Mouse (Mus musculus) midbrain, postnatal 0 days (tissue): ENCODE measurements around the gene Sdk2. TPM values are rescaled to one million over a fixed set of nuclear protein-coding genes. Genes with fewer than 3 reads are reported as not detected.

ENCODE experiments used
- ATAC-seq: fragments of 200-750 bp; cut with Nextera tagmentation; 2 replicates; pipeline ENCODE4 v1.8.0; 2017; ENCODE audit warnings: moderate number of reproducible peaks, mild to moderate bottlenecking, moderate TSS enrichment, moderate library complexity; ENCODE audit not compliant: low FRiP score
- DNase-seq: peaks from one replicate; pipeline ENCODE4 v3.0.0-alpha.2; 2015; ENCODE audit warnings: low spot score
- H3K27ac ChIP-seq: fragments of 300-500 bp; sonication (generic); 2 replicates; pipeline ENCODE4 v1.5.1; 2014; ENCODE audit warnings: low read depth, mild to moderate bottlenecking, low read length, mixed read lengths
- H3K27me3 ChIP-seq: fragments of 300-500 bp; sonication (generic); 2 replicates; pipeline ENCODE4 v1.6.1; 2014; ENCODE audit warnings: low read length, control low read depth, mixed read lengths; ENCODE audit not compliant: insufficient read depth
- H3K36me3 ChIP-seq: fragments of 300-500 bp; sonication (generic); 2 replicates; pipeline ENCODE4 v1.6.1; 2014; ENCODE audit warnings: low read length, control low read depth, mixed read lengths; ENCODE audit not compliant: insufficient read depth
- H3K4me1 ChIP-seq: fragments of 300-500 bp; sonication (generic); 2 replicates; pipeline ENCODE4 v1.6.1; 2014; ENCODE audit warnings: mild to moderate bottlenecking, control low read depth, antibody characterized with exemption, low read length, mixed read lengths; ENCODE audit not compliant: insufficient read depth
- H3K4me2 ChIP-seq: fragments of 300-500 bp; sonication (generic); 2 replicates; pipeline ENCODE4 v1.6.1; 2014; ENCODE audit warnings: low read depth, mild to moderate bottlenecking, low read length, mixed read lengths; ENCODE audit not compliant: poor library complexity, severe bottlenecking
- H3K4me3 ChIP-seq: fragments of 300-500 bp; sonication (generic); 2 replicates; pipeline ENCODE4 v1.5.1; 2014; ENCODE audit warnings: low read depth, mild to moderate bottlenecking, low read length, moderate library complexity
- H3K9ac ChIP-seq: fragments of 300-500 bp; sonication (generic); replicated peaks from 2 replicates; pipeline ENCODE4 v1.6.1; 2014; ENCODE audit warnings: mild to moderate bottlenecking, low read length, moderate library complexity, mixed read lengths; ENCODE audit not compliant: poor library complexity, severe bottlenecking
- H3K9me3 ChIP-seq: fragments of 300-500 bp; sonication (generic); 2 replicates; pipeline ENCODE4 v1.6.1; 2016; ENCODE audit warnings: low read length, control low read depth
- CTCF ChIP-seq: IDR thresholded peaks from 2 replicates; pipeline ENCODE4 v1.5.1; 2016; ENCODE audit warnings: antibody characterized with exemption, mild to moderate bottlenecking
- WGBS: fragments of 180-500 bp; shearing (Covaris S2); extraction: QIAGEN DNeasy Blood & Tissue Kit; methylation state at CpG from one replicate; pipeline ENCODE4 v1.1.7; 2014; 5-methylcytosine and 5-hydroxymethylcytosine counted together
- polyA plus RNA-seq: library from polyadenylated mRNA; unstranded; fragments of >200 nt; fragmentation: Nextera tagmentation; extraction: Ambion mirVana; gene quantifications from 2 replicates; pipeline ENCODE4 v1.2.1, GENCODE M21; 2015
- total RNA-seq: library from RNA; depleted of rRNA; stranded (reverse); fragments of >200 nt; gene quantifications from 2 replicates; pipeline ENCODE4 v1.2.3, GENCODE M21; 2014

Gene Sdk2
- total and polyA plus RNA-seq, 2 experiments from 2014 or later, result 2.5 to 26.1 TPM

- no peak overlapping the region for H3K4me2 ChIP-seq
- no peaks in the 10 kb centered on the region for H3K4me1 ChIP-seq
- DNase-seq (no peak), ATAC-seq (no peak)
- no peak for TF ChIP-seq CTCF
- 47% methylated on average over 9 of the region's 9 CpGs for WGBS
- H3K36me3 ChIP-seq, result no peaks in the 10 kb centered on the region
- no peak overlapping the region for H3K4me3 ChIP-seq
- no peaks in the 10 kb centered on the region for H3K27me3 ChIP-seq
- H3K9me3 ChIP-seq, result no peaks in the 10 kb centered on the region
- no peak overlapping the region for H3K9ac ChIP-seq
- no peak overlapping the region for H3K27ac ChIP-seq
Measured at GRCm38 (mm10) chr11:113754845-113755244, 312.0 kb downstream of the Sdk2 start.

GRCm38 (mm10) chr11:113752685-113753430 lies 314.0 kb downstream of the Sdk2 start:
- DNase-seq (no peak), ATAC-seq (no peak)
- Histone ChIP-seq H3K4me3 (no peak overlapping the region), H3K9me3 (no peaks in the 10 kb centered on the region), H3K4me1 (peaks cover 12% of the 10 kb centered on the region), H3K9ac (no peak overlapping the region), H3K27ac (no peak overlapping the region), H3K4me2 (no peak overlapping the region), H3K27me3 (no peaks in the 10 kb centered on the region), H3K36me3 (no peaks in the 10 kb centered on the region)
- TF ChIP-seq CTCF, result no peak
- 94% methylated on average over 10 of the region's 10 CpGs for WGBS

GRCm38 (mm10) chr11:113752158-113752661 lies 314.6 kb downstream of the Sdk2 start:
- Histone ChIP-seq H3K4me1 (peaks cover 12% of the 10 kb centered on the region), H3K4me2 (peak overlapping the region; percentile 84), H3K36me3 (no peaks in the 10 kb centered on the region), H3K27ac (peak overlapping the region; percentile 94; the same call in 1 of the 2 replicates), H3K4me3 (peak overlapping the region; percentile 89), H3K9me3 (no peaks in the 10 kb centered on the region), H3K27me3 (no peaks in the 10 kb centered on the region), H3K9ac (peak overlapping the region; percentile 93; the same call in 1 of the 2 replicates)
- ATAC-seq (no peak), DNase-seq (no peak)
- no peak for TF ChIP-seq CTCF
- 27% methylated on average over 15 of the region's 15 CpGs for WGBS

- no peaks in the 10 kb centered on the region for H3K9me3 ChIP-seq
- peak within 1 kb of the TSS; percentile 93 for H3K9ac ChIP-seq
- H3K4me1 ChIP-seq, result peaks cover 12% of the 10 kb centered on the region
- ATAC-seq, result peak; percentile 86
- H3K36me3 ChIP-seq, result no peaks in the 10 kb centered on the region
- H3K4me2 ChIP-seq, result peak within 1 kb of the TSS; percentile 84
- peak; percentile 95 for DNase-seq
- H3K4me3 ChIP-seq, result peak within 1 kb of the TSS; percentile 89
- TF ChIP-seq CTCF, result no peak
- peak within 1 kb of the TSS; percentile 94 for H3K27ac ChIP-seq
- H3K27me3 ChIP-seq, result no peaks in the 10 kb centered on the region
- WGBS, result under 1% methylated on average over 44 of the region's 44 CpGs
Measured at GRCm38 (mm10) chr11:113751484-113752084, 315.3 kb downstream of the Sdk2 start, which contains the start of gene Cdc42ep4. Gene Cdc42ep4 (minus strand): TSS chr11:113751881.

- Histone ChIP-seq H3K9ac (peak overlapping the region; percentile 93), H3K4me2 (peak overlapping the region; percentile 84), H3K27ac (peak overlapping the region; percentile 94), H3K36me3 (no peaks in the 10 kb centered on the region), H3K9me3 (no peaks in the 10 kb centered on the region), H3K4me3 (peak overlapping the region; percentile 89), H3K4me1 (peaks cover 12% of the 10 kb centered on the region), H3K27me3 (no peaks in the 10 kb centered on the region)
- under 1% methylated on average over 59 of the region's 67 CpGs for WGBS
- ATAC-seq, result peak; percentile 63
- peak; percentile 73 for DNase-seq
- peak; percentile 62 for TF ChIP-seq CTCF
Measured at GRCm38 (mm10) chr11:113750571-113751483, 316.0 kb downstream of the Sdk2 start.
